Mouse (Mus musculus): Measurements from ENCODE around the gene Ccdc69.

- TF ChIP-seq CTCF (IDR thresholded peaks at IDR 0.05; ENCODE audit: control insufficient read depth, insufficient read depth, insufficient read length) (no peak), USF1 (IDR thresholded peaks at IDR 0.05; ENCODE audit: low read depth) (no peak), FOSL1 (IDR thresholded peaks at IDR 0.05; ENCODE audit: insufficient read depth, low read length, poor library complexity, severe bottlenecking) (no peak), MYOG (IDR thresholded peaks at IDR 0.05; ENCODE audit: control insufficient read depth, extremely low read depth, insufficient read length) (no peak), CEBPB (IDR thresholded peaks at IDR 0.05; ENCODE audit: low read depth) (no peak), MAX (IDR thresholded peaks at IDR 0.05) (no peak), MYOD1 (IDR thresholded peaks at IDR 0.05; ENCODE audit: control insufficient read depth, insufficient read length, low read depth) (no peak)
Measured at GRCm38 (mm10) chr11:55036601-55037000, 41.3 kb downstream of the Ccdc69 start.
